Mouse (Mus musculus) myocyte (in vitro differentiated cells): ENCODE data around the gene Has1.
A peak's percentile ranks its signal among the peaks of the same experiment; 100 is the strongest.

ENCODE experiments used
- CEBPB ChIP-seq: IDR thresholded peaks from 2 replicates; pipeline ENCODE4 v1.6.1; 2011; ENCODE audit warnings: mild to moderate bottlenecking, moderate library complexity; ENCODE audit not compliant: poor library complexity, insufficient read depth, severe bottlenecking
- E2F4 ChIP-seq: IDR thresholded peaks from one replicate; pipeline ENCODE4 v1.6.1; 2011; ENCODE audit warnings: mild to moderate bottlenecking, control low read depth, moderate library complexity; ENCODE audit not compliant: insufficient read depth
- MAX ChIP-seq: IDR thresholded peaks from one replicate; pipeline ENCODE4 v1.6.1; 2011; ENCODE audit warnings: low read depth, mild to moderate bottlenecking, control low read depth
- MYOD1 ChIP-seq, 3 experiments: IDR thresholded peaks; one replicate each; pipeline ENCODE4 v1.6.1; 2011; ENCODE audit warnings: control low read depth in 2 of 3, low read depth in 2 of 3, mild to moderate bottlenecking in 2 of 3, moderate library complexity in 1 of 3; ENCODE audit not compliant: insufficient read length in 2 of 3, control insufficient read depth in 1 of 3
- MYOG ChIP-seq, 3 experiments: IDR thresholded peaks; one replicate each; pipeline ENCODE4 v1.6.1; 2011; ENCODE audit warnings: control low read depth in 2 of 3, low read depth in 2 of 3, mild to moderate bottlenecking in 2 of 3; ENCODE audit not compliant: insufficient read length in 2 of 3, control insufficient read depth in 1 of 3, insufficient read depth in 1 of 3
- POLR2A ChIP-seq: IDR thresholded peaks from one replicate; pipeline ENCODE4 v1.6.1; 2011; ENCODE audit warnings: low read depth, mild to moderate bottlenecking, control low read depth, moderate library complexity; ENCODE audit not compliant: insufficient read length
- POLR2AphosphoS2 ChIP-seq: IDR thresholded peaks from one replicate; pipeline ENCODE4 v1.6.1; 2011; ENCODE audit warnings: low read depth, control low read depth; ENCODE audit not compliant: insufficient read length
- REST ChIP-seq: IDR thresholded peaks from one replicate; pipeline ENCODE4 v1.6.1; 2011; ENCODE audit warnings: mild to moderate bottlenecking, control low read depth, moderate library complexity; ENCODE audit not compliant: insufficient read depth, insufficient read length
- SRF ChIP-seq: IDR thresholded peaks from one replicate; pipeline ENCODE4 v1.6.1; 2011; ENCODE audit warnings: low read depth; ENCODE audit not compliant: control insufficient read depth, insufficient read length
- TCF12 ChIP-seq: IDR thresholded peaks from one replicate; pipeline ENCODE4 v1.6.1; 2011; ENCODE audit warnings: mild to moderate bottlenecking, control low read depth; ENCODE audit not compliant: poor library complexity, insufficient read depth, severe bottlenecking
- USF1 ChIP-seq: IDR thresholded peaks from one replicate; pipeline ENCODE4 v1.6.1; 2011; ENCODE audit warnings: low read depth, mild to moderate bottlenecking, control low read depth, moderate library complexity

GRCm38 (mm10) chr17:17857446-17857845, 2.4 kb upstream of the Has1 start:
- no peak for TF ChIP-seq MAX
- no peak for TF ChIP-seq POLR2A
- TF ChIP-seq POLR2AphosphoS2 = no peak
- no peak for TF ChIP-seq USF1
- TF ChIP-seq MYOD1 (IDR thresholded peaks at IDR 0.05; ENCODE audit: control insufficient read depth in 1 of 3, insufficient read length in 2 of 3, low read depth in 2 of 3) = peak; percentile 13 to 87 (median 72)
- TF ChIP-seq E2F4 = no peak
- no peak for TF ChIP-seq SRF
- TF ChIP-seq TCF12 = peak; percentile 83
- no peak for TF ChIP-seq MYOG (IDR thresholded peaks at IDR 0.05; ENCODE audit: control insufficient read depth in 1 of 3, insufficient read depth in 1 of 3, insufficient read length in 2 of 3, low read depth in 2 of 3)
- no peak for TF ChIP-seq CEBPB
- no peak for TF ChIP-seq REST
